Mouse (Mus musculus): Measurements from ENCODE around the gene Etl4. TPM values are rescaled to one million over a fixed set of nuclear protein-coding genes. Genes with fewer than 3 reads are reported as not detected.
A peak's percentile ranks its signal among the peaks of the same experiment; 100 is the strongest.

Gene Etl4
- total and polyA plus RNA-seq, 2 experiments from 2014 or later = 4.8 to 10.9 TPM

- H3K4me3 ChIP-seq (ENCODE audit: low read depth, low read length) = no peak overlapping the region
- no peak overlapping the region for H3K9ac ChIP-seq (replicated peaks; ENCODE audit: low read length, poor library complexity, severe bottlenecking)
- TF ChIP-seq CTCF (IDR thresholded peaks at IDR 0.05) = no peak
- no peaks in the 10 kb centered on the region for H3K4me1 ChIP-seq (ENCODE audit: insufficient read depth, low read length)
- H3K27ac ChIP-seq (ENCODE audit: low read depth, low read length) = no peak overlapping the region
- H3K27me3 ChIP-seq (ENCODE audit: insufficient read depth, low read length) = no peaks in the 10 kb centered on the region
- no peaks in the 10 kb centered on the region for H3K9me3 ChIP-seq (ENCODE audit: low read length)
- H3K4me2 ChIP-seq (ENCODE audit: low read depth, low read length, poor library complexity, severe bottlenecking) = no peak overlapping the region
- ATAC-seq (ENCODE audit: low FRiP score) (no peak), DNase-seq (ENCODE audit: low spot score) (no peak)
- H3K36me3 ChIP-seq (ENCODE audit: insufficient read depth, low read length) = no peaks in the 10 kb centered on the region
Observed at GRCm38 (mm10) chr2:20826258-20826657, 916.7 kb downstream of the Etl4 start.

- ATAC-seq (ENCODE audit: low FRiP score) = no peak
- 75% methylated on average over 3 of the region's 3 CpGs for WGBS
- H3K4me3 ChIP-seq (ENCODE audit: low read depth, low read length) = no peak overlapping the region
Observed at GRCm38 (mm10) chr2:20830882-20831281, 921.3 kb downstream of the Etl4 start.

GRCm38 (mm10) chr2:20831608-20832406, 922.2 kb downstream of the Etl4 start:
- ATAC-seq (ENCODE audit: low FRiP score) (no peak), DNase-seq (ENCODE audit: low spot score) (no peak)
- Histone ChIP-seq H3K4me3 (ENCODE audit: low read depth, low read length) (no peak overlapping the region), H3K36me3 (ENCODE audit: insufficient read depth, low read length) (no peaks in the 10 kb centered on the region), H3K9ac (replicated peaks; ENCODE audit: low read length, poor library complexity, severe bottlenecking) (no peak overlapping the region), H3K27me3 (ENCODE audit: insufficient read depth, low read length) (no peaks in the 10 kb centered on the region), H3K4me2 (ENCODE audit: low read depth, low read length, poor library complexity, severe bottlenecking) (no peak overlapping the region), H3K9me3 (ENCODE audit: low read length) (no peaks in the 10 kb centered on the region), H3K4me1 (ENCODE audit: insufficient read depth, low read length) (no peaks in the 10 kb centered on the region), H3K27ac (ENCODE audit: low read depth, low read length) (no peak overlapping the region)
- WGBS = 71% methylated on average over 3 of the region's 3 CpGs
- no peak for TF ChIP-seq CTCF (IDR thresholded peaks at IDR 0.05)

More at GRCm38 (mm10) chr2:20830882-20831281, 921.3 kb downstream of the Etl4 start:
- H3K36me3 ChIP-seq (ENCODE audit: insufficient read depth, low read length) = no peaks in the 10 kb centered on the region
- no peak for DNase-seq (ENCODE audit: low spot score)
- no peak overlapping the region for H3K4me2 ChIP-seq (ENCODE audit: low read depth, low read length, poor library complexity, severe bottlenecking)
- no peak overlapping the region for H3K9ac ChIP-seq (replicated peaks; ENCODE audit: low read length, poor library complexity, severe bottlenecking)
- no peak for TF ChIP-seq CTCF (IDR thresholded peaks at IDR 0.05)
- H3K27me3 ChIP-seq (ENCODE audit: insufficient read depth, low read length) = no peaks in the 10 kb centered on the region
- no peaks in the 10 kb centered on the region for H3K4me1 ChIP-seq (ENCODE audit: insufficient read depth, low read length)
- no peak overlapping the region for H3K27ac ChIP-seq (ENCODE audit: low read depth, low read length)
- H3K9me3 ChIP-seq (ENCODE audit: low read length) = no peaks in the 10 kb centered on the region

DNA sequence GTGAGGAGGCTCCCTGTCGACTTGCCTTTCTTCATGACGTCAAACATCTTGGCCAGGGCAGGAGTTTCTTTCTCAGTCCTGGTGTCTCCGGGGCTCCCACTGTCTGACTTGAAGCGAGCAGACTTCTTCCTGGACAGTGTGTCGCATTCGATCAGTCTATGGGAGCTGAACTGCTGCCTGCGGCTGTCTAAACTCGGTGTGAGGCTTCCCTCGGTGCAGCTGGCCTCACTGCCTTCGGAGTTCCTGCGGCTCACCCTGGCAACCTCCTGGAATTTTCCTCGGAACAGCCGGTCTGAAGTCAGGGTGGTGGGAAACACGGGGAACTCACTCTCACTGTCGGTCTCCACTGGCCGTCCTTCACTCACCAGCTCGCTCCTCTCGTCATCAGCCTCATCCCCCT, 939.8 kb downstream of the Etl4 start:
- 64% methylated on average over 18 of the region's 18 CpGs for WGBS
- Histone ChIP-seq H3K4me1 (ENCODE audit: insufficient read depth, low read length) (no peaks in the 10 kb centered on the region), H3K9ac (replicated peaks; ENCODE audit: low read length, poor library complexity, severe bottlenecking) (no peak overlapping the region), H3K4me3 (ENCODE audit: low read depth, low read length) (no peak overlapping the region), H3K9me3 (ENCODE audit: low read length) (no peaks in the 10 kb centered on the region), H3K27me3 (ENCODE audit: insufficient read depth, low read length) (no peaks in the 10 kb centered on the region), H3K27ac (ENCODE audit: low read depth, low read length) (no peak overlapping the region), H3K4me2 (ENCODE audit: low read depth, low read length, poor library complexity, severe bottlenecking) (no peak overlapping the region), H3K36me3 (ENCODE audit: insufficient read depth, low read length) (peaks cover 38% of the 10 kb centered on the region)
- no peak for TF ChIP-seq CTCF (IDR thresholded peaks at IDR 0.05)
- DNase-seq (ENCODE audit: low spot score) (peak; percentile 54), ATAC-seq (ENCODE audit: low FRiP score) (peak; percentile 39; the same call in 1 of the 2 replicates)

Small RNA genes lying within 50 kb of the gene (microRNA-seq; reads per million reads assigned to microRNA genes)
- not detected for gene Gm44457 (ENCODE audit: borderline number of aligned reads)

Data from midbrain, postnatal 0 days (tissue).